In the genomic region with DNA sequence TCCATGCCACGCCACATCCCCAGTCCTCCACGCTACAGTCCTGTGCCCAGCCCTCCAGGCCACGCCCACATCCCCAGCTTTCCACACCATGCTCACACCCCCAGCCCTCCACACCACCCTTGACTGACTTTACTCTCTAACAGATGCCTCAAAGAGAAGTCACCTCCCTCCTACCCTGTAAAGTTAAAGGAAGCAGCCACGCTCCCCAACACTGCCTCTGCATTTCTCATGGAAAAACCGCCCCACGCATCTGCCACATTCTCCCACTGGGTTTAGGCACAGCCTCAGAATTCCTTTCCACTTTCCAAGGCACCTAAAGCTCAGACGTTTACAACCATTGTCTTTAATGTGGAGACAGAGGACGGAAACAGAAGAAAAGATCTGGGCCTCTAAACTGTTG, we compare ENCODE assay signal across 25 mouse cellular contexts.
DNase-seq lines count a peak whose midpoint lies in the region; TF ChIP-seq lines count a peak whose summit lies in the region.
"Had no signal": no experiment of that assay in that cellular context is flagged by ENCODE, and none has a peak within 500 bp of the region (broad histone marks: within the 10 kb centered on the region; RNA-seq: fewer than 3 reads in every experiment).

No protein-coding gene starts in this region.

- no peak overlapping the region for H3K4me3 ChIP-seq in layer of hippocampus, adult 2 months
- H3K4me3 ChIP-seq: embryonic facial prominence, embryonic 12.5 days; forebrain, embryonic 13.5 days; heart, adult 2 months; heart, embryonic 13.5 days; hindbrain, embryonic 13.5 days; limb, embryonic 10.5 days; liver, embryonic 15.5 days; lung, embryonic 15.5 days; midbrain, embryonic 15.5 days; neural tube, embryonic 12.5 days had no signal

- H3K27ac ChIP-seq in layer of hippocampus, adult 2 months = peak overlapping the region; percentile 8; the same call in 1 of the 2 replicates
- H3K27ac ChIP-seq: embryonic facial prominence, embryonic 12.5 days; forebrain, embryonic 13.5 days; heart, adult 2 months; heart, embryonic 13.5 days; hindbrain, embryonic 13.5 days; limb, embryonic 10.5 days; liver, embryonic 15.5 days; lung, embryonic 15.5 days; midbrain, embryonic 15.5 days; neural tube, embryonic 12.5 days had no signal

- peak in 1 of 2 experiments; percentile 19 for DNase-seq in layer of hippocampus, adult 2 months (ENCODE audit: low spot score in 2 of 2)
- no peak for DNase-seq in layer of hippocampus, adult 9-10 months (ENCODE audit: low spot score)
- DNase-seq in right cerebral cortex, postnatal 25 days = peak; percentile 55
- no peak for DNase-seq in right cerebral cortex, postnatal 14 days
- peak; percentile 24 to 72 for DNase-seq in left cerebral cortex, adult 8-10 months (ENCODE audit: low spot score in 2 of 2)
- DNase-seq in gastrocnemius, postnatal 10 days = no peak
- no peak for DNase-seq in Muller cell, postnatal 12 days (ENCODE audit: inconsistent ontology term)
- DNase-seq: adrenal gland, postnatal 25 days; cerebellum, adult 9-11 months; gastrocnemius, postnatal 25 days; heart, adult 2 months; kidney, adult 18-20 months; liver; lung, postnatal 36 days; spleen, adult 18-20 months; thymus, postnatal 25 days had no signal

- TF ChIP-seq CTCF in layer of hippocampus, adult 2 months (conservative IDR thresholded peaks at IDR 0.05) = no peak

Comparison
In these comparisons a context has a peak if more than half of its experiments do, and no peak if none do; other contexts are left out.
1. DNase-seq: peak in right cerebral cortex, postnatal 25 days (single experiment) and left cerebral cortex, adult 8-10 months (2 of 2); none in layer of hippocampus, adult 9-10 months (single experiment), right cerebral cortex, postnatal 14 days (single experiment), gastrocnemius, postnatal 10 days (single experiment) and Muller cell, postnatal 12 days (single experiment).